ENCODE assay signal across 24 mouse cellular contexts in the genomic region with DNA sequence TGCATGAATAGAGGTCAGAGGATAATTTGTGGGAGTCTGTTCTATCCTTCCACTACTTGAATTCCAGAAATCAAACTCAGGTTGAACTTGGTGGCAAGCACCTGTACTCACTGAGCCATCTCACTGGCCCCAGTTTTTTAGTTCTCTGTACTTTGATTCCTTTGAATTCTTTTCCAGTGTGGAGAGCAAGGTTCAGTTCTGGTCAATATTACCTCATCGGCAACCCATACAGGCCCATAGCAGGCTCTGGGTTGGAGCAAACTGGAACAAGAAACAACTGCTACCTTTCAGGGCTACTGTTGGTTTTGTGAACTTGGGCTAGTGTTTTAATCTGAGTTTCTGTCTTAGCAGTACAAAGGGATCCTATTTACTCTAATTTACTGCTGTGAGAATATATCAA.
DNase-seq lines count a peak whose midpoint lies in the region; ATAC-seq and TF ChIP-seq lines count a peak whose summit lies in the region.
"Had no signal": no experiment of that assay in that cellular context is flagged by ENCODE, and none has a peak within 500 bp of the region (broad histone marks: within the 10 kb centered on the region; RNA-seq: fewer than 3 reads in every experiment).

No protein-coding gene starts in this region.

- no peaks in the 10 kb centered on the region for H3K36me3 ChIP-seq in kidney, adult 2 months (ENCODE audit: control insufficient read depth, insufficient read depth, low read length)
- H3K36me3 ChIP-seq in kidney, embryonic 16.5 days (ENCODE audit: insufficient read depth, low read length), result no peaks in the 10 kb centered on the region
- H3K36me3 ChIP-seq in liver, embryonic 12.5 days, result no peaks in the 10 kb centered on the region
- no peaks in the 10 kb centered on the region for H3K36me3 ChIP-seq in liver, embryonic 16.5 days (ENCODE audit: control insufficient read depth, insufficient read depth)
- H3K36me3 ChIP-seq in midbrain, embryonic 15.5 days (replicated peaks), result no peaks in the 10 kb centered on the region
- H3K36me3 ChIP-seq: forebrain, embryonic 10.5 days; G1E; hindbrain, embryonic 12.5 days had no signal

- H3K4me3 ChIP-seq in kidney, adult 2 months (ENCODE audit: insufficient read depth, low read depth, low read length), result no peak overlapping the region
- no peak overlapping the region for H3K4me3 ChIP-seq in kidney, embryonic 16.5 days (ENCODE audit: low read length)
- H3K4me3 ChIP-seq in liver, embryonic 12.5 days, result no peak overlapping the region
- no peak overlapping the region for H3K4me3 ChIP-seq in liver, embryonic 16.5 days (ENCODE audit: low read depth, low read length)
- H3K4me3 ChIP-seq in midbrain, embryonic 15.5 days, result no peak overlapping the region
- H3K4me3 ChIP-seq: forebrain, embryonic 10.5 days; forebrain, embryonic 13.5 days; gastrocnemius, adult 2 months; hindbrain, embryonic 12.5 days had no signal

- no peak overlapping the region for H3K4me2 ChIP-seq in kidney, embryonic 16.5 days (replicated peaks; ENCODE audit: low read depth, low read length)
- H3K4me2 ChIP-seq in liver, embryonic 12.5 days, result no peak overlapping the region
- no peak overlapping the region for H3K4me2 ChIP-seq in liver, embryonic 16.5 days (ENCODE audit: low read depth, low read length)
- H3K4me2 ChIP-seq in midbrain, embryonic 15.5 days, result no peak overlapping the region
- H3K4me2 ChIP-seq: forebrain, embryonic 13.5 days; heart, embryonic 11.5 days; hindbrain, embryonic 12.5 days had no signal

- H3K9me3 ChIP-seq in kidney, embryonic 16.5 days (ENCODE audit: low read length), result no peaks in the 10 kb centered on the region
- H3K9me3 ChIP-seq in liver, embryonic 12.5 days (replicated peaks), result no peaks in the 10 kb centered on the region
- H3K9me3 ChIP-seq in liver, embryonic 16.5 days (replicated peaks; ENCODE audit: control insufficient read depth, low read length), result no peaks in the 10 kb centered on the region
- H3K9me3 ChIP-seq in midbrain, embryonic 15.5 days, result no peaks in the 10 kb centered on the region
- H3K9me3 ChIP-seq: forebrain, embryonic 10.5 days; forebrain, embryonic 13.5 days; G1E; hindbrain, embryonic 12.5 days had no signal

- H3K27me3 ChIP-seq in kidney, adult 2 months (replicated peaks; ENCODE audit: control insufficient read depth, insufficient read depth, low read length), result no peaks in the 10 kb centered on the region
- H3K27me3 ChIP-seq in kidney, embryonic 16.5 days (ENCODE audit: insufficient read depth, low read length), result no peaks in the 10 kb centered on the region
- H3K27me3 ChIP-seq in liver, embryonic 12.5 days (replicated peaks), result no peaks in the 10 kb centered on the region
- no peaks in the 10 kb centered on the region for H3K27me3 ChIP-seq in liver, embryonic 16.5 days (ENCODE audit: control insufficient read depth, insufficient read depth, low read depth, low read length)
- H3K27me3 ChIP-seq in midbrain, embryonic 15.5 days (replicated peaks), result no peaks in the 10 kb centered on the region
- H3K27me3 ChIP-seq: CH12.LX; forebrain, embryonic 13.5 days; hindbrain, embryonic 12.5 days; Patski had no signal

- peak; percentile 43 for DNase-seq in kidney, adult 2 months
- no peak for DNase-seq in liver
- no peak for DNase-seq in frontal cortex, postnatal 14 days (ENCODE audit: low spot score in 2 of 2)
- DNase-seq: adrenal gland, postnatal 10 days; adrenal gland, postnatal 36 days; B cell, adult 2 months; cerebellum, adult 18-20 months; cerebellum, adult 9-10 months; cerebellum, postnatal 14 days; gastrocnemius, adult 2 months; gastrocnemius, postnatal 14 days; heart, adult 11 months had no signal

- no peak for TF ChIP-seq CTCF in kidney, adult 2 months (conservative IDR thresholded peaks at IDR 0.05; ENCODE audit: insufficient read depth, insufficient read length, low read depth, low read length)

- H3K4me1 ChIP-seq in kidney, adult 2 months (ENCODE audit: control insufficient read depth, insufficient read depth, low read length), result no peaks in the 10 kb centered on the region
- no peaks in the 10 kb centered on the region for H3K4me1 ChIP-seq in kidney, embryonic 16.5 days (ENCODE audit: insufficient read depth, low read length)
- no peaks in the 10 kb centered on the region for H3K4me1 ChIP-seq in liver, embryonic 12.5 days
- H3K4me1 ChIP-seq in liver, embryonic 16.5 days (ENCODE audit: control insufficient read depth, low read depth, low read length), result no peaks in the 10 kb centered on the region; the same call in 1 of the 2 replicates
- peaks cover 3% of the 10 kb centered on the region; the same call in 1 of the 2 replicates for H3K4me1 ChIP-seq in midbrain, embryonic 15.5 days
- H3K4me1 ChIP-seq: forebrain, embryonic 13.5 days had no signal

- H3K9ac ChIP-seq in kidney, embryonic 16.5 days (replicated peaks; ENCODE audit: low read length), result no peak overlapping the region
- no peak overlapping the region for H3K9ac ChIP-seq in liver, embryonic 12.5 days
- no peak overlapping the region for H3K9ac ChIP-seq in liver, embryonic 16.5 days (ENCODE audit: low read depth, low read length)
- H3K9ac ChIP-seq in midbrain, embryonic 15.5 days, result no peak overlapping the region
- H3K9ac ChIP-seq: forebrain, embryonic 13.5 days; hindbrain, embryonic 12.5 days had no signal

- no peak for ATAC-seq in kidney, embryonic 16.5 days (ENCODE audit: low FRiP score, low TSS enrichment)
- ATAC-seq in liver, embryonic 12.5 days, result peak; percentile 62
- peak; percentile 87 for ATAC-seq in liver, embryonic 16.5 days (ENCODE audit: low read depth)
- no peak for ATAC-seq in midbrain, embryonic 15.5 days (replicated peaks)
- ATAC-seq: forebrain, embryonic 13.5 days; forebrain, embryonic 16.5 days; Patski had no signal

- WGBS in kidney, adult 2 months, result 68% methylated on average over 1 of the region's 1 CpGs
- WGBS in kidney, embryonic 16.5 days, result 97% methylated on average over 1 of the region's 1 CpGs
- 81% methylated on average over 1 of the region's 1 CpGs for WGBS in liver, embryonic 12.5 days (ENCODE audit: insufficient replicate concordance)
- WGBS in liver, embryonic 16.5 days (ENCODE audit: insufficient replicate concordance), result 81% methylated on average over 1 of the region's 1 CpGs
- WGBS in midbrain, embryonic 15.5 days, result 98% methylated on average over 1 of the region's 1 CpGs

- no peak for TF ChIP-seq POLR2A in kidney, adult 2 months (IDR thresholded peaks at IDR 0.05; ENCODE audit: low read depth, low read length)

- H3K27ac ChIP-seq in kidney, adult 2 months (ENCODE audit: insufficient read depth, low read depth, low read length), result no peak overlapping the region
- H3K27ac ChIP-seq in kidney, embryonic 16.5 days (ENCODE audit: low read length), result no peak overlapping the region
- no peak overlapping the region for H3K27ac ChIP-seq in liver, embryonic 12.5 days
- H3K27ac ChIP-seq in liver, embryonic 16.5 days (ENCODE audit: low read length), result no peak overlapping the region
- no peak overlapping the region for H3K27ac ChIP-seq in midbrain, embryonic 15.5 days
- H3K27ac ChIP-seq: forebrain, embryonic 10.5 days; forebrain, embryonic 13.5 days; gastrocnemius, adult 2 months; hindbrain, embryonic 12.5 days had no signal

Comparison
In these comparisons a context has a peak if more than half of its experiments do, and no peak if none do; other contexts are left out.
1. ATAC-seq: peak in liver, embryonic 12.5 days (single experiment) and liver, embryonic 16.5 days (single experiment); none in kidney, embryonic 16.5 days (single experiment) and midbrain, embryonic 15.5 days (single experiment).